8 mouse cellular contexts compared by ENCODE assay signal in genomic region chr9:123138891-123139474, GRCm38 (mm10). TPM values are rescaled to one million over a fixed set of nuclear protein-coding genes. Genes with fewer than 3 reads are reported as not detected.
DNase-seq lines count a peak whose midpoint lies in the region; ATAC-seq and TF ChIP-seq lines count a peak whose summit lies in the region.

No protein-coding gene starts in this region.

- TF ChIP-seq CTCF in midbrain, postnatal 0 days (IDR thresholded peaks at IDR 0.05) = no peak
- no peak for TF ChIP-seq CTCF in thymus, adult 2 months (IDR thresholded peaks at IDR 0.05; ENCODE audit: borderline replicate concordance, control insufficient read depth, extremely low read depth, insufficient read depth, low read length, poor library complexity)

- 0 out of 2 replicates have a peak, but pooled peaks have one; percentile 25 for ATAC-seq in liver, embryonic 15.5 days (ENCODE audit: insufficient read depth)
- ATAC-seq in liver, embryonic 12.5 days = no peak
- ATAC-seq in midbrain, postnatal 0 days (ENCODE audit: low FRiP score) = peak; percentile 34; the same call in 1 of the 2 replicates

- H3K9ac ChIP-seq in liver, embryonic 15.5 days = no peak overlapping the region
- H3K9ac ChIP-seq in liver, embryonic 12.5 days = no peak overlapping the region
- no peak overlapping the region for H3K9ac ChIP-seq in midbrain, postnatal 0 days (replicated peaks; ENCODE audit: low read length, poor library complexity, severe bottlenecking)

- no peaks in the 10 kb centered on the region for H3K27me3 ChIP-seq in liver, embryonic 15.5 days
- no peaks in the 10 kb centered on the region for H3K27me3 ChIP-seq in liver, embryonic 12.5 days (replicated peaks)
- no peaks in the 10 kb centered on the region for H3K27me3 ChIP-seq in midbrain, postnatal 0 days (ENCODE audit: insufficient read depth, low read length)
- H3K27me3 ChIP-seq in thymus, adult 2 months (ENCODE audit: control insufficient read depth, insufficient read depth, low read length) = no peaks in the 10 kb centered on the region
- no peaks in the 10 kb centered on the region for H3K27me3 ChIP-seq in forebrain, embryonic 10.5 days (ENCODE audit: poor library complexity, severe bottlenecking)

- no peak overlapping the region for H3K27ac ChIP-seq in liver, embryonic 15.5 days (replicated peaks)
- no peak overlapping the region for H3K27ac ChIP-seq in liver, embryonic 12.5 days
- no peak overlapping the region; the same call in 1 of the 2 replicates for H3K27ac ChIP-seq in midbrain, postnatal 0 days (ENCODE audit: low read depth, low read length)
- no peak overlapping the region for H3K27ac ChIP-seq in thymus, adult 2 months (ENCODE audit: control insufficient read depth, insufficient read depth, low read length)
- no peak overlapping the region for H3K27ac ChIP-seq in forebrain, embryonic 10.5 days

- peaks cover 57% of the 10 kb centered on the region for H3K36me3 ChIP-seq in liver, embryonic 15.5 days (replicated peaks)
- peaks cover 90% of the 10 kb centered on the region for H3K36me3 ChIP-seq in liver, embryonic 12.5 days
- H3K36me3 ChIP-seq in midbrain, postnatal 0 days (ENCODE audit: insufficient read depth, low read length) = peaks cover 32% of the 10 kb centered on the region
- peaks cover 18% of the 10 kb centered on the region for H3K36me3 ChIP-seq in thymus, adult 2 months (ENCODE audit: control insufficient read depth, insufficient read depth, low read length)
- peaks cover 100% of the 10 kb centered on the region for H3K36me3 ChIP-seq in forebrain, embryonic 10.5 days (replicated peaks)

- no peaks in the 10 kb centered on the region for H3K9me3 ChIP-seq in liver, embryonic 15.5 days (replicated peaks)
- peaks cover 1% of the 10 kb centered on the region; the same call in 1 of the 2 replicates for H3K9me3 ChIP-seq in liver, embryonic 12.5 days (replicated peaks)
- no peaks in the 10 kb centered on the region for H3K9me3 ChIP-seq in midbrain, postnatal 0 days (ENCODE audit: low read length)
- peaks cover 9% of the 10 kb centered on the region for H3K9me3 ChIP-seq in forebrain, embryonic 10.5 days

- TF ChIP-seq POLR2A in thymus, adult 2 months (IDR thresholded peaks at IDR 0.05; ENCODE audit: control insufficient read depth, extremely low read depth, insufficient read depth, low read length, poor library complexity) = no peak

- peak; percentile 87 to 89 for DNase-seq in heart, adult 18-20 months
- DNase-seq in kidney, adult 11 months = peak; percentile 42
- DNase-seq in midbrain, postnatal 0 days (ENCODE audit: low spot score) = peak; percentile 24
- no peak for DNase-seq in thymus, adult 2 months
- DNase-seq in forebrain, embryonic 10.5 days (ENCODE audit: extremely low spot score, low spot score) = no peak
- DNase-seq in c-Kit-positive CD71-positive TER-119-positive erythroid progenitor cells, embryonic 14.5 days (ENCODE audit: low spot score) = no peak

- H3K4me2 ChIP-seq in liver, embryonic 15.5 days = no peak overlapping the region
- no peak overlapping the region for H3K4me2 ChIP-seq in liver, embryonic 12.5 days
- H3K4me2 ChIP-seq in midbrain, postnatal 0 days (ENCODE audit: low read depth, low read length, poor library complexity, severe bottlenecking) = no peak overlapping the region

- no peak overlapping the region for H3K4me3 ChIP-seq in liver, embryonic 15.5 days (replicated peaks)
- H3K4me3 ChIP-seq in liver, embryonic 12.5 days = no peak overlapping the region
- H3K4me3 ChIP-seq in midbrain, postnatal 0 days (ENCODE audit: low read depth, low read length) = no peak overlapping the region
- H3K4me3 ChIP-seq in thymus, adult 2 months (ENCODE audit: control insufficient read depth, insufficient read depth, low read length) = no peak overlapping the region
- H3K4me3 ChIP-seq in forebrain, embryonic 10.5 days = no peak overlapping the region

- 72% methylated on average over 5 of the region's 5 CpGs for WGBS in liver, embryonic 15.5 days (ENCODE audit: insufficient replicate concordance)
- WGBS in liver, embryonic 12.5 days (ENCODE audit: insufficient replicate concordance) = 75% methylated on average over 5 of the region's 5 CpGs
- WGBS in midbrain, postnatal 0 days = 69% methylated on average over 5 of the region's 5 CpGs
- 78% methylated on average over 5 of the region's 5 CpGs for WGBS in thymus, adult 2 months
- 83% methylated on average over 5 of the region's 5 CpGs for WGBS in forebrain, embryonic 10.5 days

- no peaks in the 10 kb centered on the region for H3K4me1 ChIP-seq in liver, embryonic 15.5 days (replicated peaks)
- no peaks in the 10 kb centered on the region for H3K4me1 ChIP-seq in liver, embryonic 12.5 days
- no peaks in the 10 kb centered on the region for H3K4me1 ChIP-seq in midbrain, postnatal 0 days (ENCODE audit: insufficient read depth, low read length)
- no peaks in the 10 kb centered on the region for H3K4me1 ChIP-seq in thymus, adult 2 months (replicated peaks; ENCODE audit: control insufficient read depth, insufficient read depth, low read length)
- H3K4me1 ChIP-seq in forebrain, embryonic 10.5 days = no peaks in the 10 kb centered on the region

RNA-seq across cellular contexts. Expression of gene Clec3b, which starts 11.8 kb away (rescaled TPM):
- polyA plus RNA-seq in liver, embryonic 15.5 days (2015; fragmentation: Nextera tagmentation; extraction: Ambion mirVana) = 0.12 TPM in 1 of 2 replicates, not detected in the other
- not detected in 2 replicates for polyA plus RNA-seq in liver, embryonic 12.5 days (2016; fragmentation: Nextera tagmentation; extraction: Ambion mirVana)
- total RNA-seq in heart, adult 18-20 months (2021) = 10 to 100 TPM; 39.9 to 51.1 TPM
- total RNA-seq in midbrain, postnatal 0 days (2014; rRNA removed) = 1.3 TPM in 2 replicates
- polyA plus RNA-seq in midbrain, postnatal 0 days (2015; fragmentation: Nextera tagmentation; extraction: Ambion mirVana) = 3.7 and 4.9 TPM in 2 replicates
- 19.2 and 20.0 TPM in 2 replicates for polyA plus RNA-seq in thymus, adult 2 months (2012; rRNA removed)
- 0.32 TPM in 1 of 2 replicates, not detected in the other for polyA plus RNA-seq in forebrain, embryonic 10.5 days (2016; fragmentation: Nextera tagmentation; extraction: Ambion mirVana)

RNA-seq across cellular contexts. Expression of gene Exosc7, which starts 26.0 kb away (rescaled TPM):
- polyA plus RNA-seq in liver, embryonic 15.5 days (2015; fragmentation: Nextera tagmentation; extraction: Ambion mirVana) = 70.3 and 73.1 TPM in 2 replicates
- polyA plus RNA-seq in liver, embryonic 12.5 days (2016; fragmentation: Nextera tagmentation; extraction: Ambion mirVana) = 116 and 123 TPM in 2 replicates
- 10 to 100 TPM; 30.3 to 31.3 TPM for total RNA-seq in heart, adult 18-20 months (2021)
- total RNA-seq in midbrain, postnatal 0 days (2014; rRNA removed) = 21.4 and 36.7 TPM in 2 replicates
- polyA plus RNA-seq in midbrain, postnatal 0 days (2015; fragmentation: Nextera tagmentation; extraction: Ambion mirVana) = 59.3 and 61.1 TPM in 2 replicates
- 40.4 and 41.3 TPM in 2 replicates for polyA plus RNA-seq in thymus, adult 2 months (2012; rRNA removed)
- polyA plus RNA-seq in forebrain, embryonic 10.5 days (2016; fragmentation: Nextera tagmentation; extraction: Ambion mirVana) = 166 and 168 TPM in 2 replicates

RNA-seq across cellular contexts. Expression of gene Zdhhc3, which starts 26.0 kb away (rescaled TPM):
- polyA plus RNA-seq in liver, embryonic 15.5 days (2015; fragmentation: Nextera tagmentation; extraction: Ambion mirVana) = 30.7 and 31.7 TPM in 2 replicates
- 51.2 and 52.1 TPM in 2 replicates for polyA plus RNA-seq in liver, embryonic 12.5 days (2016; fragmentation: Nextera tagmentation; extraction: Ambion mirVana)
- 10 to 100 TPM; 38.7 to 39.7 TPM for total RNA-seq in heart, adult 18-20 months (2021)
- 72.5 and 76.7 TPM in 2 replicates for total RNA-seq in midbrain, postnatal 0 days (2014; rRNA removed)
- polyA plus RNA-seq in midbrain, postnatal 0 days (2015; fragmentation: Nextera tagmentation; extraction: Ambion mirVana) = 85.4 and 86.9 TPM in 2 replicates
- 173 and 229 TPM in 2 replicates for polyA plus RNA-seq in thymus, adult 2 months (2012; rRNA removed)
- polyA plus RNA-seq in forebrain, embryonic 10.5 days (2016; fragmentation: Nextera tagmentation; extraction: Ambion mirVana) = 83.6 and 85.8 TPM in 2 replicates

Comparison
In these comparisons a context has a peak if more than half of its experiments do, and no peak if none do; other contexts are left out.
1. DNase-seq: peak in heart, adult 18-20 months (2 of 2), kidney, adult 11 months (single experiment) and midbrain, postnatal 0 days (single experiment); none in thymus, adult 2 months (single experiment), forebrain, embryonic 10.5 days (single experiment) and c-Kit-positive CD71-positive TER-119-positive erythroid progenitor cells, embryonic 14.5 days (single experiment).